Mouse (Mus musculus) 416B (cell line): ENCODE results near the gene Coq10a.

Experiments used
- DNase-seq: peaks from one replicate; pipeline ENCODE4 v3.0.0; 2011; ENCODE audit warnings: low read depth

Gene Coq10a

DNA sequence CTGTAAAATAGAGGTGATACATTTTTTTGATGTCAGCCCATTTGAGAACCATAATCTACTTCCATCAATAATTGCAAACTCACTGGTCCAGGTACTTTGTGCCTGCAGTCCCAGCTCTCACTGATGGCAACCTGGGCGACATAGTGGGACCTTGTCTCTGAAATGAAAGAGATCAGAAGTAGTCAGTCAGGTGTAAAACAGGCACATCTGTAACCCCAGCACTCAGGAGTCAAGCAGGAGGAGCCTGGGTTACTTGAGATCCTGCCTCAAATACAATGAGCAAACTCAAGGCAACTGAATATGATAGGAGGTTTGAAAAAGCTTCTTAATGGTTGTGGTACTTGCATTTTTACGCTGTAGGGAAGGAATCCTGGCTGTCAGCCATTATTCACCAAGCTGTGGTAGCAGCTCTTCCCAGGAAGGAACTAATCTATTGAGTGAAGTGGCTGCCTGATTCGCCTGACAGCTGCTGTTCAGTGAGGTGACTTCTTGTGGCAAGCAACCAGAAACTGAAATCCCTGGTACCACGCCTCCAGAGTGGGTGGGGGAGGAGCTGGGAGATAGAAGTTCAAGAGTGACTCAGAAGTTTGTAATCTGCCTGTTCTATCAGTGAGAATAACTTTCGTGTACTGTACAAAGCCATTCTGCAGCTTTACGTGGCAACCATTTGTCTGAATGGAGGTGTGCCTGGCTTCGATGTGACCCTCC, 24.1 kb downstream of the Coq10a start:
- peak; percentile 99 for DNase-seq

DNA sequence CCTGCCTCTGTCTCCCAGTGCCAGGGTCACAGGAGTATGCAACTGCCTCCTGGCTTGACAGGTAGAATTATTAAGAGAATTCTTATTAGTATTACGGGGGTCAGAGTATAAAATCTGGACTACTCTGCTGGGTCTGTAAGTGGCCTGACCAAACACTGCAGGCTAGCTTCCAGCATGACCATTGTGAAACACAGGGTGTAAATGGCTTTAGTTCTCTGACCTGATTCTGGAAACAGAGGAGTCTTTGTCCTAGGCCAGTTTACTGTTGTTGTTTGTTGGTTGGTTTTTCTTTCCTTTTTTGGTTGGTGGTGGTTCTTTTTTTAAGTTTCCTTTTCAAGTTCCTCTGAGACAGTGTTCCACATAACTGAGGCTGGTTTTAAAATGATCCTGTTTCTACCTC, 25.4 kb downstream of the Coq10a start:
- peak; percentile 27 for DNase-seq

DNA sequence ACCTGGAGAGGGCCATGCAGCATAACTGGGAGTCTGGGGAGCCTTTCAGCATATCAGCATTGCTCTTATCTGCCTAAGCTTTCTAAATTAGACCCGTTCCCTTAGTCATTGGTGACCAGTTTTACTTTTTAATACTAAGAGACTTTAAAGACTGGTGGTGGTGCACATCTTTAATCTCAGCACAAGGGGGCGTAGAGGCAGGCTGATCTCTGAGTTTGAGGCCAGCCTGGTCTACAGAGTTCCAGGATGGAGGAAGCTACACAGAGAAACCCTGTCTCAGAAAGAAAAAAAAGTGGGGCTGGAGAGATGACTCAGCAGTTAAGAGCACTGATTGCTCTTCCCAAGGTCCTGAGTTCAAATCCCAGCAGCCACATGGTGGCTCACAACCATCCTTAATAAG, 28.5 kb downstream of the Coq10a start:
- DNase-seq = peak; percentile 55

DNA sequence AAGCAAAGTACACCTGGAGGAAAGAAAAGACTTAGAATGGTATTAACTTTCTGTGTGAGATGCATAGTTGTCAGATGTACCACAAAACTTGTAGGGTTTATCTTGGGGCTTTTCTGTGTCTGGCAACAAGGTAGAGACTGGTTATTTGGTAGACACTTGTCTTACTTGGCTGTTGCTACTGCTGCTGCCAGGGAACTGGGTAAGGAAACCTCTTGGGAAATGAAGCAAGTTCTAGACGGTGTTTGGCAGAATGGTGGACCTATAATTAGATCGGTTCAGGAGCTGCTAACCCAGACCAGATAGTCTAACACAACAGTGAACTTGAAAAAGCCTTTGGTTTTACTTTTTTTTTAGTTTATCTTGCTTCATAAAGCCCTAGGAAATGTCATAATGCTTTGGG, 29.8 kb downstream of the Coq10a start:
- no peak for DNase-seq

DNA sequence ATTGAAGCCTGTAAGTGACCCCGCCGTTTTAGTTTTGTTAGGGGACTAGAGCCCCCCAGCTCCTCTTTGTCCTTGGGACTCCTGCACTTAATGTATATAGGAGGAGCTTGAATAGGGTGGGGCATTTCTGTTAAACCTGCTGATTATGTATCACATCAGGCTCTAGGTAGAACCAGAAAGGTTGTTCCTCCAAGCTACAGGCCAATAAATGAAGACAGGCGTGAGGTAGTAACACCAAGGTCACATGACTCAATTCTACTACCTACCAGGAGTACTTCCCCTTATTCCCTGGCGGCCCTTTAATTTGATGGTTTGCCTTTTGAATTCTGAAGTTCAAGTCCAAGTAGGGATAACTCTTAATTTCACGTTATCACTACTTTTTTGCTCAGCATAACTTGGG, 30.4 kb downstream of the Coq10a start:
- peak; percentile 79 for DNase-seq

DNA sequence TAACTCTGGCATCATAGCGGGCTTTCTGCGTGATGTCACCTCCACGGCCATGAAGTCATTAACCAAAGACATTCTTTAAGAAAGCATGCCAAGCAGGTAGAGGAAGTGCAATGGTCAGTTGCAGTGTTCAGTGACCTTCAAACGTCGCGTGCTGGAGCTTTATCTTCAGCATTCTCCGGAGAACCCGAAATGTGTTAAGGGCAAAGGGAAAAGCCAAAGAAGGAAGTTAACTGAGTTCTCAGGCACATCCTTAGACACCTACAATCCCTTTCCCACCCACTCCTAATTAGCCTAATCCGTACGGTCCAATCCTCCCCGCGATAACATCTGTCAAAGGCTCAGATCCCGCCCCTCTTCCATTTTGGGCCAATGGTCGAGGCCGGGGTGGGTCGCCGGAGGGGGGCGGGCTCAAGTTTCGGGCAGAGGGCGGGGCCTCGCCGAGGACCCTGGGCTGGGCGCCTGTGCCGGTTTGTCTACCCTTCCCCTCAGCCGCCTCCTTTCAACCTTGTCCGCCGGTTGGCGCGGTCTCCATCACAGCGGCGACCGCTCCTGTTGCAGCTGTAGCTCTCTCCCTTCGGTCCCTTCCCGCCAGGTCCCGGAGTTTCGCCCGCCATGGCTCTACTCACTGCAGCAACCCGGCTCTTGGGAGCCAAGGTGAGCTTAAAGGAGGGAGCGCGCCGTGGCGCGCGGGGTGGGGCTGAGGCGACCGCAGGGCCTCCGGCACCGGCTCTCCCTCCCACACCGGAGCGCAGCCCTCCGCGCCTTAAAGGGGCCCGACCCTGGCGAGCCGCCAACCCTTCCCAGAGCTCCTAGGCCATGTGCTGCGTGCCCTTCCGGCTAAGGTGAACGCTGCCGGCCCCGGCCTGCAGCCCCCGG, 31.3 kb downstream of the Coq10a start, which contains the start of gene Cs:
Cs (plus strand) TSS at position 429 of the 876 bp plus-strand sequence.
- peak; percentile 99 for DNase-seq

DNA sequence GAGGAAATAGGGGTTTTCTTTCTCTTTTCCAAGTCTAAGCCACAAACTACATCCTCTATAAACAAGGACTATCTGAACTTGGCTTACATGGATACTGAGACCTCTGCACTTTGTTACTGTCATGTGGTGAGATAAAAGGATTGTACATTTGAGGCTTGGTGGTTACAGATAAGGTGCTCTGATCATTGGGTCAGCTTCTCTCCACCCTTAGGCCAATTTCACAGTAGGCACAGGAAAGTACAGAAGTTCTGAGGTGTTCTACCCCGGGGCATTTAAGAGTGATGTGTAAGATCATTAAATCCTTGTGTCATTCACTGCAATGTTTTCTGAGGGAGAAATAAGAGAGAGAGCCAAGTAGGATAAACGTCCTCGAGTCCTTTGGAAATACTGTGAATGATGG, 32.2 kb downstream of the Coq10a start:
- no peak for DNase-seq

DNA sequence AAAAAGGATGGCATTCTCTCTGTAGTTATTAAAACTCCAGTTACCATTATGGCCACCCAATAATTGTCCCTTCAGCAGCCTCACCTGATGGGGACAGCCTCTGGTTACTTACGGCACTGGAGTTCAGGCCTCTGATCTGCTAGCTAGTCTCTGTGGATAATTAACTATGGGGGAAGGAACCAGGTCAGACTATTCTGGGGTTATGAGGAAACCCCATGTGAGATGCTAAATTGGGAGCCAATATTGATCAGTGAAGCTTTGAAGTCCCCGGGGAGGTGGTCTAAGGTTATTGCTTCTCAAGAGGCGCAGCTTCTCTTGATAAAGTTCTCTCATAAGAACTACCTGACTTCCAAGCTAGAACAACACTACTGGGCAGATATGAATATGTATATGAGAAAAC, 32.6 kb downstream of the Coq10a start:
- no peak for DNase-seq

DNA sequence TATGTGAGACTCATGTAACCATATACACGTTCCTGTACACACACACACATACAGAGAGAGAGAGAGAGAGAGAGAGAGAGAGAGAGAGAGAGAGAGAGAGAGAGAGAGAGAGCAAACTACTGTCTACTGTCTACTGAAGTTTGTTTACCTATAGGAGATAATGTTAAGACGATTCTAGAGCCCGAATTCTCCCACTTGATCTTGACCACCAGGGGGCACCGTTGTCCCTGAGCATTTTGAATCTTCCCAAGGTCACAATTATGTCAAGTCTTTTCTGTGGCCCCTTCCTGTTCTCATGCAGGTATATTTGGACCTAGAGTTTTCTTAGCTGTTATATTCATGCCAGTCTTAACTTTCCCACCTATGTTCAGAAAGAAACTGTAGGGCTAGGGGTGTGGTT, 33.2 kb downstream of the Coq10a start:
- DNase-seq = peak; percentile 87

DNA sequence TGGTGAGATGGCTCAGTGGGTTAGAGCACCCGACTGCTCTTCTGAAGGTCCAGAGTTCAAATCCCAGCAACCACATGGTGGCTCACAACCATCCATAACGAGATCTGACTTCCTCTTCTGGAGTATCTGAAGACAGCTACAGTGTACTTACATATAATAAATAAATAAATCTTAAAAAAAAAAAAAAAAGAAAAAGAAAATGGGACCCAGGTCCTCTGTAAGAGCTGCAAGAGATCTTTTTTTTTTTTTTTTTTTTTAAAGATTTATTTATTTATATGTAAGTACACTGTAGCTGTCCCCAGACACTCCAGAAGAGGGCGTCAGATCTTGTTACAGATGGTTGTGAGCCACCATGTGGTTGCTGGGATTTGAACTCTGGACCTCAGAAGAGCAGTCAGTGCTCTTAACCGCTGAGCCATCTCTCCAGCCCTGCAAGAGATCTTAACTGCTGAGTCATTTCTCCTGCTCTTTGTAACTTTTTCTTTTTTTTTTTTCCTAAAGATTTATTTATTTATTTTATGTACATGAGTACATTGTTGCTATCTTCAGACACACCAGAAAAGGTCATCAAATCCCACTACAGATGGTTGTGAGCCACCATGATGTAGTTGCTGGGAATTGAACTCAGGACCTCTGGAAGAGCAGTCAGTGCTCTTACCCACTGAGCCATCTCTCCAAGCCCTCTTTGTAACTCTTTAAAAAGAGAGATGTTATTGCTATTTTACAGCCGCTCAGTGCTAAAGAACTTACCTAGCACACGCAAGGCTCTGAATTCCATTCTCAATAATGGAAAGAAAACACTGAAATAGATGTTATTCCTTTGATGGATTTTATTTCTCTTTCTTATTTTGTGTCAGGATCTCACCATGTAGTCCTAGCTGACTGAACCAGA, 36.2 kb downstream of the Coq10a start:
- peak; percentile 43 for DNase-seq

DNA sequence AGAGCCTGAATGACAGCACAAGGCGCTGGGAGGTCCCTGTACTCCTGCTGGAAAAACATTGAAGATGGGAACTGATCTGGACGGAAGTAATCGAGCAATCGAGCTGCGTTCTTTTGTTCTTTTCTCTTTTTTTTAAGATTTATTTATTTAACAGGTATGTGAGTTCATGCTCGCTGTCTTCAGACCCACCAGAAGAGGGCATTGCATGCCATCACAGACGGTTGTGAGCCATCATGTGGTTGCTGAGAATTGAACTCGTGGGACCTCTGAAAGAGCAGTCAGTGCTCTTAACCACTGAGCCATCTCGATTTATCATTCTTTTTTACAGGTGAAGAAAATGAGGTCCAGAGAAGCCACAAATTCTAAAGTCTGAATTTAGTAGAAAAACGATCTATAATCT, 41.2 kb downstream of the Coq10a start:
- peak; percentile 53 for DNase-seq

DNA sequence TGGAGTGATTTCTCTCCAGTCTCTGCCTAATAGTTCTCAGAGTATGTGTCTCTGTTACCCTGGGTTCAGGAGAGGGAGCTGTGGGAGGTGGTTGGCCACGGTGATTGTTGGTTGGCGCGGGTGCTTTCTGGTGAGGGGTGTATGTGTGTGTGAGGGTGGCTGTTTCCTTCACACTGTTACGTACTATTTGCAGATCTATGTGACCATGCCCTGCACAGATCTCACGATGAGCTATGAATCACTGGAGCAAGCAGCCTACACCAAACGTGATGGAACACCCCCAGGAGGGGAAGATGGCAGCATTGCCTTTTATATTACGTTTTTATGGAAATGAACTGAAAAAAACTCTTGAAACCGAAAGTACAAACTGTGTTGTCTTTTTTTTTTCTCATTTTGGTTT, 42.0 kb downstream of the Coq10a start:
- DNase-seq = no peak

DNA sequence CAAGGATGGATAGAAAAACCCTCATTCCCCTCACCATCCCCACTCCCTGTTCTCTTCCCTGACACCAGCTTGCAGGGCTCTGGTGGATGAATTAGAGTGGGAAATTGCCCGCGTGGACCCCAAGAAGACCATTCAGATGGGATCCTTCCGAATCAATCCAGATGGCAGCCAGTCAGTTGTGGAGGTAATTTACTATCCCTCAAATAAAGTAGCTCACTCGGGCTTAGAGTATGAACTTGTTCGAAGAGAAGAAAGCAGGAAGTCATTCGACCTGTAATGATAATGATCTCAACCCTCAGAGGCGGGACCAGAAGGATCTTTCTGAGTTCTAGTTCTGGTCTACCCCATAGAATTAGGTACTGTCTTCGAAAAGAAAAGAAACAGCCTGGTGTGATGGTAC, 45.3 kb downstream of the Coq10a start:
- DNase-seq = peak; percentile 59

DNA sequence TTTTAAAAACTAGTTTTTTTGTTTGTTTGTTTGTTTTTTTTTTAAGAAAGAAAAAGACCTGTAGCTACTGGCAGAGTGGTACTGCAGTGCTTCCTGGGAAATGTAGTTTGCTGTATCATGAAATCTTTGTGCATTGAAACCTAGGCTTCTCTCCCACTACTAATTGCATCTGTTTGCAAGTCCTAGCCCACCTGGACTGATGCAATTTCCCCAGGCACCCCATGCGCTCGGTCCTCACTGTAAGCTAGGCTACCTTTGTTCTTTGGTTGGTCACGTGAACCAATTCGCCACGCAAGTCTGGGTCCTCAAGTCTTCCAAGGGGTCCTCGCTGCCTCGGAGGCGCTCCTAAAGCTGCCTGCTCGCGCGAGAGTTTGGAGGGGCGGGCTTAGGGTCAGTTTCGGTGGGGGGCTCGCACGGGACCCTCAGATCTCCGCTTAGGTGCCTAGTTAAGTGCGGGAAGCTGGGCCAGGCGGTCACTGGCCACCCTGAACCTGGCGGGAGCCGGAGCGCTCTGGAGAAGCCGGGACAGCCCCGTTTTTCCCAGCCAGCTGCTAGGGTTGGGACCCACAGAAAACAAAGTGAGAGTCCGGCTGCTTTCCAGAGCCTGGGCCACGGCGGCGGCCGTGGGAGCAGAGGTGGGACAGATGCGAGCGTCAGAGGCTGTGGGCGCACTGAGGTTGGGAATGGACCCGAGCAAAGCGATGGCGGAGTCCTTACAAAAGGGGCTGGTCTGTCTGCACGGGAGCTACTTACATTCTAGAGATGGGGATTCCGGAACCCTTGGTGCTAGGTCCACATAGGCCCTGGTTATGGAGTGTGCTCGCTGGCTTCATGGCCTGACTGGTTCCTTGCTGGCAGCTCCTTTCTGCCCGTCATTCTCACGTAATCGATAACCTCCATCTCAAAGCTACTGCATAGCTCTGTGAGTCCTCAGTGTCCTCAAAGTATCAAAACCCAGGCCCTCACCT, 46.4 kb downstream of the Coq10a start, which contains the start of gene Cnpy2:
Cnpy2 (plus strand) TSS at position 319 of the 968 bp plus-strand sequence.
- peak; percentile 94 for DNase-seq

DNA sequence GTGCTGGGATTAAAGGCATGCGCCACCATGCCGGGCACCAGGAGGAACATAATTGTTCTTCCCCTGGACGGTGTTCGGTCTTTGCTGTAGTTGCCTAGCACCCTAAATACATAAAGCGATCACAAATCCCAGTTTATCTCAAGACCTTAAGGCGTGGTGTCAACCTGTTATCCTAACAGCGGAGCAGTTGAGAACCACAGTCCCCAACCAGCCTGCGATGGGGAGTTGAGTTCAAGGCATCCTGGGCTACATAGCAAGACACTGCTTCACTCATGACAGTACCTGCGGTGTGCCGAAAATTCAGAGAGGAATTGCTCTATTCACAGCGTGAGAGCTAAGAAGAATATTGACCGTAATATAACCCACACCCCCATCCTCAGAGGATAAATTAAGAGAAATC, 47.2 kb downstream of the Coq10a start:
- DNase-seq = no peak

DNA sequence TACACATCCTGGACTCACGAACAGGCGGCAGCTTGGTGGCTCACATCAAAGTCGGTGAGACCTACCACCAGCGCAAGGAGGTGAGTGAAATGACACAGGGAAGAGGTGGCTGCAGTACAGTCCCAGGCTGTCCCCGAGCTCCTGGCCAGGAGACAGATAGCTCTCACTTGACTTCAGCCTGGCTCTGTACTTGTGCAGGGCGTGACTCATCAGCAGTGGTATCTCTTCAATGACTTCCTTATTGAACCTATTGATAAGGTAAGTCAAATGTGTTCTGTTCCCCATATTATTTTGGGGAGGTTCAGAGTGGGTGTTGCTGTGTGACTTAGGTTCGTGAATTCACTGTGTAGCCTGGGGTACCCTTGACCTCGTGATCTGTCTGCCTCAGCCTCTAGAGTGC, 53.2 kb downstream of the Coq10a start:
- DNase-seq = no peak
